Mouse (Mus musculus) small intestine, adult 2 months (tissue): ENCODE results near the gene Vmn1r16. TPM values are rescaled to one million over a fixed set of nuclear protein-coding genes. Genes with fewer than 3 reads are reported as not detected.
"Not testable (repeated sequence)": the region's sequence is repeated elsewhere in the genome, so short reads cannot be mapped to it uniquely, and the experiment has no call there.

Experiments used
- H3K27ac ChIP-seq: fragments of 200-500 bp; 2 replicates; pipeline ENCODE4 v1.5.1; 2012; ENCODE audit warnings: low read depth, low read length, control low read depth, inconsistent platforms; ENCODE audit not compliant: insufficient read depth
- H3K27me3 ChIP-seq: fragments of 200-500 bp; 2 replicates; pipeline ENCODE4 v1.6.1; 2012; ENCODE audit warnings: mild to moderate bottlenecking, moderate library complexity, low read length, inconsistent platforms; ENCODE audit not compliant: control insufficient read depth, insufficient read depth
- H3K36me3 ChIP-seq: fragments of 200-500 bp; 2 replicates; pipeline ENCODE4 v1.6.1; 2012; ENCODE audit warnings: mild to moderate bottlenecking, low read length, control low read depth, inconsistent platforms; ENCODE audit not compliant: control insufficient read depth, insufficient read depth
- H3K4me1 ChIP-seq: fragments of 200-500 bp; 2 replicates; pipeline ENCODE4 v1.6.1; 2012; ENCODE audit warnings: low read length, inconsistent platforms, mixed read lengths; ENCODE audit not compliant: control insufficient read depth, insufficient read depth, insufficient read length
- H3K4me3 ChIP-seq: fragments of 200-500 bp; 2 replicates; pipeline ENCODE4 v1.5.1; 2012; ENCODE audit warnings: low read depth, mild to moderate bottlenecking, control low read depth, inconsistent platforms, low read length, moderate library complexity
- CTCF ChIP-seq: fragments of 200-500 bp; IDR thresholded peaks from 2 replicates; pipeline ENCODE4 v1.5.1; 2012; ENCODE audit warnings: low read depth, mild to moderate bottlenecking, control low read depth, inconsistent platforms, low read length, moderate library complexity, mixed read lengths; ENCODE audit not compliant: insufficient replicate concordance, insufficient read length; ENCODE audit errors: extremely low read depth
- POLR2A ChIP-seq: fragments of 200-500 bp; IDR thresholded peaks from 2 replicates; pipeline ENCODE4 v1.6.1; 2012; ENCODE audit warnings: low read depth, mild to moderate bottlenecking, control low read depth, inconsistent platforms, low read length, moderate library complexity
- WGBS: fragments of 180-500 bp; shearing (Covaris S2); methylation state at CpG from one replicate; pipeline ENCODE4 v1.1.7; 2018; 5-methylcytosine and 5-hydroxymethylcytosine counted together
- polyA plus RNA-seq: library from polyadenylated mRNA; depleted of rRNA; stranded (reverse); fragments of >200 nt; gene quantifications from 2 replicates; pipeline ENCODE4 v1.2.3, GENCODE M21; 2012; rRNA removed

The Vmn1r16 gene
- polyA plus RNA-seq, result not detected in 2 replicates

- TF ChIP-seq CTCF, result no peak
- no peak within 1 kb of the TSS for H3K4me3 ChIP-seq
- H3K36me3 ChIP-seq, result no peaks in the 10 kb centered on the region
- WGBS, result 77% methylated on average over 3 of the region's 3 CpGs
- no peaks in the 10 kb centered on the region for H3K27me3 ChIP-seq
- H3K4me1 ChIP-seq, result no peaks in the 10 kb centered on the region
- no peak within 1 kb of the TSS for H3K27ac ChIP-seq
Observed at GRCm38 (mm10) chr6:57329394-57329793, at the start of gene Vmn1r16. Gene Vmn1r16, minus strand, starts transcription at chr6:57329494.

DNA sequence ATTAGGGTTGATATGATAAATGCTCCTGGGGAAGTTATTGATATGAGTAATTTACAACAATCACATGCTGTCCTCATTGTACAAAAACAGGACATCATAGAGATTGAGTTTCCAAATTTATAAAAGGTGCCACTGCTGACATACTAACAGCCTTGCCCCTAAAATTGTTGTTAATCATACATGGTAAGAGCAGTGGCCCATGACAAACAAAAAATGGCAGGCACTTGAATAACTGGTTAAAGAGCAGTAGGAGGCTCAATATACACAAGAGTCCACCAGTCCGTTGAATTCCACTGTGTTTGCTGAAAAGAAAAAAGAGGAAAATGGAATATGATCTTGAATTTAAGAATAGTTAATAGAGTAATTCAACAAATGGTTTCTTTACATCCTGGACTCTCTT, 38.2 kb upstream of the Vmn1r16 start:
- Histone ChIP-seq H3K27ac (no peak overlapping the region), H3K4me1 (no peaks in the 10 kb centered on the region), H3K36me3 (no peaks in the 10 kb centered on the region), H3K4me3 (no peak overlapping the region), H3K27me3 (no peaks in the 10 kb centered on the region)
- WGBS, result 73% methylated on average over 1 of the region's 1 CpGs
- no peak for TF ChIP-seq POLR2A
- TF ChIP-seq CTCF, result no peak

- H3K27ac ChIP-seq, H3K4me3 ChIP-seq, H3K27me3 ChIP-seq, H3K4me1 ChIP-seq, H3K36me3 ChIP-seq: not testable (repeated sequence)
- WGBS, result 92% methylated on average over 1 of the region's 1 CpGs
Observed at GRCm38 (mm10) chr6:57365866-57366265, 36.6 kb upstream of the Vmn1r16 start.

DNA sequence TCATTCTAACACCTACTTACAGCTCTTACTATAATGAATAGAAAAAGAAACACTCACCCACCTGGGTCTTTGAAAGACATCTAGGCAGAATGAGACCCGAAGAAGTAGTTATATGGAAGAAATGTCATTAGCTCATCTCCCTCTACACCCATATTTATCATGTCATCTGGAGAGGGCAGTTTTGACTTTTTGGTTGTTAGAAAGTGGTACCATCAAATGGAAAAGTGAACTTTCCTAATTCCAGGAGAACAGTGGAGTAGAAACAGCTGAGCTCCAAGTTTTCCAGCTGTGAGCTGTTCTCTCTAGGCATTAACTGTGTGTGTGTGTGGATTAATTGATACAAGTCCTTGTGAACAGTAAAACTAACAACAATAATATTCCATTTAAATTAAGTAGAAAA, 34.3 kb upstream of the Vmn1r16 start, which contains the start of gene Vmn1r17:
TSS of gene Vmn1r17 (minus strand) at position 101 of the 400 bp plus-strand sequence.
- no peak for TF ChIP-seq CTCF
- no peak for TF ChIP-seq POLR2A
- WGBS, result 96% methylated on average over 1 of the region's 1 CpGs
- H3K4me1 ChIP-seq, result no peaks in the 10 kb centered on the region

GRCm38 (mm10) chr6:57356864-57357263, 27.6 kb upstream of the Vmn1r16 start:
- TF ChIP-seq POLR2A (no peak), CTCF (no peak)
- 59% methylated on average over 2 of the region's 2 CpGs for WGBS

More for the DNA sequence above, 34.3 kb upstream of the Vmn1r16 start, which contains the start of gene Vmn1r17:
- Histone ChIP-seq H3K27ac (no peak within 1 kb of the TSS), H3K27me3 (no peaks in the 10 kb centered on the region), H3K36me3 (no peaks in the 10 kb centered on the region), H3K4me3 (no peak within 1 kb of the TSS)

GRCm38 (mm10) chr6:57326176-57326575, 3.1 kb downstream of the Vmn1r16 start:
- no peak overlapping the region for H3K27ac ChIP-seq
- no peak overlapping the region for H3K4me3 ChIP-seq
- no peaks in the 10 kb centered on the region for H3K4me1 ChIP-seq
- no peaks in the 10 kb centered on the region for H3K27me3 ChIP-seq
- no peaks in the 10 kb centered on the region for H3K36me3 ChIP-seq
- TF ChIP-seq CTCF (no peak), POLR2A (no peak)

More at GRCm38 (mm10) chr6:57356864-57357263, 27.6 kb upstream of the Vmn1r16 start:
- no peak overlapping the region for H3K27ac ChIP-seq
- no peaks in the 10 kb centered on the region for H3K36me3 ChIP-seq
- H3K27me3 ChIP-seq, result no peaks in the 10 kb centered on the region
- H3K4me3 ChIP-seq, result no peak overlapping the region
- no peaks in the 10 kb centered on the region for H3K4me1 ChIP-seq

DNA sequence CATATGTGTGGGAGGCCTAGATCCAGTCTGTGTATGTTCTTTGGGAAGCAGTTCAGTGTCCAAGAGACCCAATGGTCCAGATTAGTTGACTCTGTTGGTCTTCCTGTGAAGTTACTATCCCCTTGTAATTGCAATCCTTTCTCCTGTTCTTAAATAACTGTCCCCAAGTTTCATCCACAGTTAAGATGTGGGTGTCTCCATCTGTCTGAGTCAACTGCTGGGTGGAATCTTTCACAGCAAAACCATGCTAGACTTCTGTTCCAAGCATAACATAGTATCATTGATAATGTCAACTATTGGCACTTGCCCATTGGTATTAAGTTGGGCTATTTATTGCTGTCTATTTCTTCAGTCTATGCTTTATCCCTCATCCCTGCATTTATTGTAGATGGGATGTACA, 50.3 kb downstream of the Vmn1r16 start:
- no peaks in the 10 kb centered on the region for H3K4me1 ChIP-seq
- no peaks in the 10 kb centered on the region for H3K36me3 ChIP-seq
- no peak overlapping the region for H3K27ac ChIP-seq
- H3K27me3 ChIP-seq, result no peaks in the 10 kb centered on the region
- H3K4me3 ChIP-seq, result no peak overlapping the region
- TF ChIP-seq CTCF, result no peak
- TF ChIP-seq POLR2A, result no peak

- Histone ChIP-seq H3K27me3 (no peaks in the 10 kb centered on the region), H3K4me1 (no peaks in the 10 kb centered on the region), H3K36me3 (no peaks in the 10 kb centered on the region), H3K4me3 (no peak overlapping the region), H3K27ac (no peak overlapping the region)
- no peak for TF ChIP-seq POLR2A
- no peak for TF ChIP-seq CTCF
Observed at GRCm38 (mm10) chr6:57272517-57272916, 56.8 kb downstream of the Vmn1r16 start.
